In the genomic region with DNA sequence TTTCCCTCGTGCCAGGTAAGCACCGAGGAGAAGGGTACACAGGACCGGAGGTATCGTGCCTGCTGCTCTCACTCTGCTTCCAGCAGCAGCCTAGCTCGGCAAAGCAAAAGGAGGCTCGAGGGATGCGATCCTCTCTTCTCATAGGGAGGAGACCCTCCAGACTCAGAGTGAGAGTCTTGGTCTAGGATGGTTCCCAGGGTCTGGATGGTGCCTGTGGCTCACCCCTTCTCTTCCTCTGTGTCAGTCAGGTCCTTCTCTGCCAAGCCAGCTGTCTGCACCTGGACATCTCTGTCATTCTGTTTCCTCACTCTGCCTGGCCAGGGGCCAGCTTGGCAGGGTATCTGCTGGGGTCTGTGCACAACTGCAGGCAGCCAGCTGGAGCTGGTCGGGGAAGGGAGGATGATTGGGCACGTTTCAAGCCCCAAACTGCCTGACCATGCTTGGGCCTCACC, we compare ENCODE assay signal across 10 mouse cellular contexts.
DNase-seq lines count a peak whose midpoint lies in the region; ATAC-seq and TF ChIP-seq lines count a peak whose summit lies in the region.
"Had no signal": no experiment of that assay in that cellular context is flagged by ENCODE, and none has a peak within 500 bp of the region (broad histone marks: within the 10 kb centered on the region; RNA-seq: fewer than 3 reads in every experiment).

No protein-coding gene starts in this region.

- TF ChIP-seq EP300 in heart, postnatal 0 days (IDR thresholded peaks at IDR 0.05; ENCODE audit: low read depth): no peak

- no peak overlapping the region for H3K9ac ChIP-seq in embryonic facial prominence, embryonic 15.5 days
- H3K9ac ChIP-seq in heart, postnatal 0 days (replicated peaks; ENCODE audit: low read depth, low read length): no peak overlapping the region
- H3K9ac ChIP-seq in lung, embryonic 16.5 days (ENCODE audit: low read length): 0 out of 2 replicates have a peak overlapping the region, but pooled peaks have one; percentile 14

- 58% methylated on average over 9 of the region's 9 CpGs for WGBS in embryonic facial prominence, embryonic 15.5 days
- 56% methylated on average over 9 of the region's 9 CpGs for WGBS in heart, postnatal 0 days
- WGBS in lung, embryonic 16.5 days: 50% methylated on average over 9 of the region's 9 CpGs

- H3K36me3 ChIP-seq in embryonic facial prominence, embryonic 15.5 days: no peaks in the 10 kb centered on the region
- H3K36me3 ChIP-seq in heart, postnatal 0 days (replicated peaks; ENCODE audit: control insufficient read depth, insufficient read depth, low read length): no peaks in the 10 kb centered on the region
- no peaks in the 10 kb centered on the region for H3K36me3 ChIP-seq in lung, embryonic 16.5 days (ENCODE audit: control insufficient read depth, insufficient read depth, low read length)

- H3K4me3 ChIP-seq in embryonic facial prominence, embryonic 15.5 days (replicated peaks): no peak overlapping the region
- H3K4me3 ChIP-seq in heart, postnatal 0 days (ENCODE audit: low read depth, low read length): no peak overlapping the region
- no peak overlapping the region for H3K4me3 ChIP-seq in lung, embryonic 16.5 days (ENCODE audit: low read length)
- H3K4me3 ChIP-seq: erythroblast, embryonic 14.5 days had no signal

- peaks cover 27% of the 10 kb centered on the region for H3K4me1 ChIP-seq in embryonic facial prominence, embryonic 15.5 days
- H3K4me1 ChIP-seq in heart, postnatal 0 days (ENCODE audit: control insufficient read depth, insufficient read depth): peaks cover 12% of the 10 kb centered on the region
- peaks cover 26% of the 10 kb centered on the region for H3K4me1 ChIP-seq in lung, embryonic 16.5 days (replicated peaks; ENCODE audit: control insufficient read depth, insufficient read depth, low read length)

- H3K9me3 ChIP-seq in embryonic facial prominence, embryonic 15.5 days (replicated peaks): no peaks in the 10 kb centered on the region
- H3K9me3 ChIP-seq in heart, postnatal 0 days (replicated peaks; ENCODE audit: control insufficient read depth, low read length): no peaks in the 10 kb centered on the region
- no peaks in the 10 kb centered on the region for H3K9me3 ChIP-seq in lung, embryonic 16.5 days (ENCODE audit: control insufficient read depth, low read length)

- no peak for TF ChIP-seq CTCF in heart, postnatal 0 days (IDR thresholded peaks at IDR 0.05; ENCODE audit: low read depth)

- peak overlapping the region; percentile 79 for H3K27ac ChIP-seq in embryonic facial prominence, embryonic 15.5 days (replicated peaks)
- H3K27ac ChIP-seq in heart, postnatal 0 days (ENCODE audit: low read depth): no peak overlapping the region
- peak overlapping the region; percentile 54; the same call in 1 of the 2 replicates for H3K27ac ChIP-seq in lung, embryonic 16.5 days (ENCODE audit: low read length)

- H3K27me3 ChIP-seq in embryonic facial prominence, embryonic 15.5 days: no peaks in the 10 kb centered on the region
- H3K27me3 ChIP-seq in heart, postnatal 0 days (ENCODE audit: control insufficient read depth, insufficient read depth, low read length): no peaks in the 10 kb centered on the region
- H3K27me3 ChIP-seq in lung, embryonic 16.5 days (ENCODE audit: control insufficient read depth, insufficient read depth, low read depth, low read length): no peaks in the 10 kb centered on the region
- H3K27me3 ChIP-seq: Patski had no signal

- no peak overlapping the region for H3K4me2 ChIP-seq in embryonic facial prominence, embryonic 15.5 days (replicated peaks)
- H3K4me2 ChIP-seq in heart, postnatal 0 days (ENCODE audit: low read depth, low read length): no peak overlapping the region
- no peak overlapping the region for H3K4me2 ChIP-seq in lung, embryonic 16.5 days (ENCODE audit: low read depth, low read length)

- peak; percentile 46 for DNase-seq in kidney, postnatal 10 days
- DNase-seq in kidney, adult 18-20 months: no peak
- no peak for DNase-seq in heart, postnatal 0 days (ENCODE audit: low spot score)
- no peak for DNase-seq in embryo, embryonic 10.5 days (ENCODE audit: low spot score)
- DNase-seq in yolk sac, embryonic 10.5 days (ENCODE audit: low spot score): no peak
- no peak for DNase-seq in left cerebral cortex, adult 9 months (ENCODE audit: low spot score in 2 of 2)

- peak; percentile 76 for ATAC-seq in embryonic facial prominence, embryonic 15.5 days (ENCODE audit: insufficient number of reproducible peaks, low FRiP score, low TSS enrichment, low read depth)
- peak; percentile 49 for ATAC-seq in heart, postnatal 0 days (ENCODE audit: insufficient read depth, low read depth)
- peak; percentile 77 for ATAC-seq in lung, embryonic 16.5 days (ENCODE audit: low read depth)
- ATAC-seq: Patski had no signal
